Mouse (Mus musculus): ENCODE measurements at regions not wholly inside any gene's neighbourhood (a gene's known extent, or its start where the extent isn't known, plus 50 kb on each side); places are given as distances from the start of the nearest gene placed in this dataset.

DNA sequence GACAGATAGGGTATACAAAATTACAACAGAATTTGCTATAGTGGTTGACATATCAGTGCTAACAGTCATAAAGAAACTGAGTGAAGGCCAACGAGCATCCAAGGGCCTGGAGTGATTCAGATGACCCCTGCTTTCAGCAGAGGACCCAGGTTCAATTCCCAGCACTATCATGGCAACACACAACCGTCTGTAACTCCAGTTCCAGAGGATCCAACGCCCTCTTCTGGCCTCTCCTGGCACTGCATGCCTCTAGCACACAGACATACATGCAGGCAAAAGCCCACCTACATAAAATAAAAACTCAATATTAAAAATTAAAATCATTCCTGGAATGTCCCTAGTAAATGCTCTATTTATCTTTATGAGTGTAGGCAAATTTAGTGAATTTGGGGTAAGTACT, 59.7 kb upstream of the Sox5 start:
- no peak overlapping the region for H3K27ac ChIP-seq (ENCODE audit: low read depth)
- no peaks in the 10 kb centered on the region for H3K27me3 ChIP-seq (ENCODE audit: control insufficient read depth, insufficient read depth, low read length)
- WGBS, result 69% methylated on average over 3 of the region's 3 CpGs
- no peak overlapping the region for H3K4me3 ChIP-seq (ENCODE audit: low read depth, low read length)
- no peaks in the 10 kb centered on the region for H3K9me3 ChIP-seq (replicated peaks; ENCODE audit: control insufficient read depth, low read length)
- TF ChIP-seq CTCF (IDR thresholded peaks at IDR 0.05; ENCODE audit: low read depth), result no peak
- TF ChIP-seq EP300 (IDR thresholded peaks at IDR 0.05; ENCODE audit: low read depth), result no peak
- ATAC-seq (ENCODE audit: insufficient read depth, low read depth) (no peak), DNase-seq (ENCODE audit: low spot score) (no peak)
- no peaks in the 10 kb centered on the region for H3K4me1 ChIP-seq (ENCODE audit: control insufficient read depth, insufficient read depth)
- H3K4me2 ChIP-seq (ENCODE audit: low read depth, low read length), result no peak overlapping the region
- H3K36me3 ChIP-seq (replicated peaks; ENCODE audit: control insufficient read depth, insufficient read depth, low read length), result no peaks in the 10 kb centered on the region
- no peak overlapping the region for H3K9ac ChIP-seq (replicated peaks; ENCODE audit: low read depth, low read length)

DNA sequence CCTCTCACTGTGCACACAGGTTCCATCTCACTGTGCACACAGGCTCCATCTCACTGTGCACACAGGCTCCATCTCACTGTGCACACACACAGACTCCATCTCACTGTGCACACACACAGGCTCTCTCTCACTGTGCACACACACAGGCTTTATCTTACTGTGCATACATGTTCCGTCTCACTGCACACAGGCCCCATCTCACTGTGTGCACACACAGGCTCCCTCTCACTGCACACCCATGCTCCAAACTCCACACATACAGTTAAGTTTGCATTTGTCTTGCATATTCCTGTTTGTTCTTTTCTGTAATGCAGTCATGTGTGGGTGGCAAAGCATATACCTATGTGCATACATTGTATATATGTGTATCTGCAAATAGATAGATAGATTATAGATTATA, 57.6 kb upstream of the Sox5 start:
- Histone ChIP-seq H3K27ac (ENCODE audit: low read depth) (no peak overlapping the region), H3K9ac (replicated peaks; ENCODE audit: low read depth, low read length) (no peak overlapping the region), H3K36me3 (replicated peaks; ENCODE audit: control insufficient read depth, insufficient read depth, low read length) (no peaks in the 10 kb centered on the region), H3K4me2 (ENCODE audit: low read depth, low read length) (no peak overlapping the region), H3K9me3 (replicated peaks; ENCODE audit: control insufficient read depth, low read length) (no peaks in the 10 kb centered on the region), H3K4me3 (ENCODE audit: low read depth, low read length) (no peak overlapping the region), H3K4me1 (ENCODE audit: control insufficient read depth, insufficient read depth) (no peaks in the 10 kb centered on the region), H3K27me3 (ENCODE audit: control insufficient read depth, insufficient read depth, low read length) (no peaks in the 10 kb centered on the region)
- no peak for TF ChIP-seq CTCF (IDR thresholded peaks at IDR 0.05; ENCODE audit: low read depth)
- TF ChIP-seq EP300 (IDR thresholded peaks at IDR 0.05; ENCODE audit: low read depth), result no peak
- WGBS, result 92% methylated on average over 1 of the region's 1 CpGs
- DNase-seq (ENCODE audit: low spot score) (no peak), ATAC-seq (ENCODE audit: insufficient read depth, low read depth) (no peak)

DNA sequence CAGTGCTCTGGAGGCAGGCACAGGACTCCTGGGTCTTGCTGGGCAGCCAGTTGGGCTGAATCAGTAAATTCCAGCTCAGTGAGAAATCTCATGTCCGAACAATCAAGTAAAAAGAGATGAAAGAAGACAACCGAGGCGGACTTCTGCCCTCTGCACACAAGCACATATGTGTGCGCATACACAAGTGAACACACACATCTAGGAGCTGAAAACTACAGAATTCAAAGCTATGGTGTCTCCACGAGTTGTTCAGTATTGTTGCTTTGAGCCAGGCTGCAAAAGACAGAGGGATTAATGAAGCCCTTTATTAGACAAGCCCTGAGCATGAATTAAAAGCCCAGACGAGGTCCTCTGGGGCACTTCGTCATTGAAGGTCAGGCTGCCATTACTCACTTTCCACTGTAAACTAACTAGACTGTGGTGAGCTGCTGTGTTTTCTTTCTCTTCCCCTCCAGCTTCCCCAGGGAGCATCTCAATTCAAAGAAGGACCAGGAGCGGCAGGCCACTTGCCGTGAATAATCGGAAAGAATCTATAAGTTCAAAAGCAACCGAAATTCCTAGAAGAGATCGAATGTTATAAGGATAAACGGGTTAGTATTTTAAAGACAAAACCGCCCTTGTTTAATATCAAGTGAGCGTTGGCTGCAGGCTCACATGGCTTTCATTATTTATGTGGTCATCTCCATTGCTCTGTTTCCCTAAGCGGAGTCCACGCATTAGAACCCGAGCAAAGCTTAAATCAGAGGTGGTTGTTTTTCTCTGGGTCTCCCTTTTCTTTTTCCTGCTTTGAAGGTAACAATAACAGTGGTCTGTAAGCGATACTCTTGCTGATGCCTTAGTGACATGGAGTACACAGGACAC, 52.8 kb upstream of the Sox5 start:
- no peak overlapping the region for H3K4me2 ChIP-seq (ENCODE audit: low read depth, low read length)
- no peak overlapping the region for H3K9ac ChIP-seq (replicated peaks; ENCODE audit: low read depth, low read length)
- ATAC-seq (ENCODE audit: insufficient read depth, low read depth), result no peak
- no peaks in the 10 kb centered on the region for H3K4me1 ChIP-seq (ENCODE audit: control insufficient read depth, insufficient read depth)
- H3K9me3 ChIP-seq (replicated peaks; ENCODE audit: control insufficient read depth, low read length), result no peaks in the 10 kb centered on the region
- WGBS, result 72% methylated on average over 19 of the region's 19 CpGs
- TF ChIP-seq CTCF (IDR thresholded peaks at IDR 0.05; ENCODE audit: low read depth), result no peak
- TF ChIP-seq EP300 (IDR thresholded peaks at IDR 0.05; ENCODE audit: low read depth), result no peak
- H3K4me3 ChIP-seq (ENCODE audit: low read depth, low read length), result no peak overlapping the region
- no peaks in the 10 kb centered on the region for H3K36me3 ChIP-seq (replicated peaks; ENCODE audit: control insufficient read depth, insufficient read depth, low read length)
- DNase-seq (ENCODE audit: low spot score), result no peak
- no peak overlapping the region for H3K27ac ChIP-seq (ENCODE audit: low read depth)
- no peaks in the 10 kb centered on the region for H3K27me3 ChIP-seq (ENCODE audit: control insufficient read depth, insufficient read depth, low read length)
